ENCODE assay signal across 36 mouse cellular contexts in the genomic region with DNA sequence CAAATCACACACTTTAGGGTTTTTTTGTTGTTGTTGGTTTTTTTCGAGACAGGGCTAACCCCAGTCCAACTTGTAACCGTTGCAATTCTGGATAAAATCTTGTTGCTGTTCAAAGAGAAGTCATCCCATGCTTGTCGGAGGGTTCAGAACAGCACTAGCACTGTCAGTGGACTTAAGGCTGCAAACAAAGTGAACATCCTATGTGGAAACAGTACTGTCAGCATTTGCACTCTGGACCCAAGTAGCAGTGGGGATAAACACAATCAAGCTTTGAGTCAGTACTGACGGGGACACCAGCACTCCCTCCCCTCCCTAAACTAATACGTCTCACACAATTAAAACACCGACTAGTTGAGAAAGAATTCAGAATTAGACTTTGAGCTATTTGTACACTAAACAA. TPM values are rescaled to one million over a fixed set of nuclear protein-coding genes. Genes with fewer than 3 reads are reported as not detected.
A peak's percentile ranks its signal among the peaks of the same experiment; 100 is the strongest.
DNase-seq lines count a peak whose midpoint lies in the region; ATAC-seq and TF ChIP-seq lines count a peak whose summit lies in the region.
"Had no signal": no experiment of that assay in that cellular context is flagged by ENCODE, and none has a peak within 500 bp of the region (broad histone marks: within the 10 kb centered on the region; RNA-seq: fewer than 3 reads in every experiment).

No protein-coding gene starts in this region.

- H3K27me3 ChIP-seq in kidney, adult 2 months (replicated peaks; ENCODE audit: control insufficient read depth, insufficient read depth, low read length), result no peaks in the 10 kb centered on the region
- no peaks in the 10 kb centered on the region for H3K27me3 ChIP-seq in kidney, embryonic 14.5 days (ENCODE audit: control insufficient read depth, insufficient read depth, low read length)
- no peaks in the 10 kb centered on the region for H3K27me3 ChIP-seq in kidney, embryonic 15.5 days
- H3K27me3 ChIP-seq in liver, embryonic 16.5 days (ENCODE audit: control insufficient read depth, insufficient read depth, low read depth, low read length), result no peaks in the 10 kb centered on the region
- H3K27me3 ChIP-seq in MEL (ENCODE audit: control insufficient read depth in 1 of 2, insufficient read depth in 2 of 2, low read length in 2 of 2), result no peaks in the 10 kb centered on the region
- H3K27me3 ChIP-seq: CH12.LX; embryonic facial prominence, embryonic 13.5 days; forebrain, embryonic 12.5 days; forebrain, embryonic 15.5 days; heart, embryonic 13.5 days; hindbrain, embryonic 12.5 days; hindbrain, embryonic 15.5 days had no signal

- no peak overlapping the region for H3K9ac ChIP-seq in kidney, embryonic 14.5 days (ENCODE audit: low read depth, low read length)
- no peak overlapping the region for H3K9ac ChIP-seq in kidney, embryonic 15.5 days
- H3K9ac ChIP-seq in liver, embryonic 16.5 days (ENCODE audit: low read depth, low read length), result no peak overlapping the region
- no peak overlapping the region for H3K9ac ChIP-seq in MEL (ENCODE audit: control insufficient read depth, low read depth, low read length, poor library complexity, severe bottlenecking)
- H3K9ac ChIP-seq: embryonic facial prominence, embryonic 13.5 days; forebrain, embryonic 12.5 days; forebrain, embryonic 15.5 days; heart, embryonic 13.5 days; hindbrain, embryonic 12.5 days; hindbrain, embryonic 15.5 days had no signal

- peaks cover 5% of the 10 kb centered on the region for H3K4me1 ChIP-seq in kidney, adult 2 months (ENCODE audit: control insufficient read depth, insufficient read depth, low read length)
- no peaks in the 10 kb centered on the region for H3K4me1 ChIP-seq in kidney, embryonic 14.5 days (ENCODE audit: control insufficient read depth, insufficient read depth, low read length)
- H3K4me1 ChIP-seq in kidney, embryonic 15.5 days, result no peaks in the 10 kb centered on the region
- H3K4me1 ChIP-seq in liver, embryonic 16.5 days (ENCODE audit: control insufficient read depth, low read depth, low read length), result peaks cover 4% of the 10 kb centered on the region; the same call in 1 of the 2 replicates
- H3K4me1 ChIP-seq in MEL (ENCODE audit: control insufficient read depth in 1 of 2, insufficient read depth in 2 of 2, low read length in 2 of 2), result no peaks in the 10 kb centered on the region
- H3K4me1 ChIP-seq: embryonic facial prominence, embryonic 10.5 days; embryonic facial prominence, embryonic 13.5 days; forebrain, embryonic 12.5 days; forebrain, embryonic 15.5 days; heart, embryonic 10.5 days; heart, embryonic 13.5 days; hindbrain, embryonic 12.5 days; hindbrain, embryonic 15.5 days had no signal

- TF ChIP-seq CTCF in kidney, adult 2 months (conservative IDR thresholded peaks at IDR 0.05; ENCODE audit: insufficient read depth, insufficient read length, low read depth, low read length), result no peak
- TF ChIP-seq CTCF in MEL (IDR thresholded peaks at IDR 0.05 in 2 of 3, conservative IDR thresholded peaks at IDR 0.05 in 1 of 3; ENCODE audit: control insufficient read depth in 1 of 3, insufficient read depth in 1 of 3, low read depth in 2 of 3, low read length in 3 of 3, poor library complexity in 1 of 3, severe bottlenecking in 1 of 3), result no peak

- WGBS in kidney, adult 2 months, result 62% methylated on average over 6 of the region's 6 CpGs
- 89% methylated on average over 6 of the region's 6 CpGs for WGBS in kidney, embryonic 14.5 days
- WGBS in kidney, embryonic 15.5 days, result 86% methylated on average over 6 of the region's 6 CpGs
- WGBS in liver, embryonic 16.5 days (ENCODE audit: insufficient replicate concordance), result 79% methylated on average over 6 of the region's 6 CpGs

- no peak for TF ChIP-seq POLR2A in kidney, adult 2 months (IDR thresholded peaks at IDR 0.05; ENCODE audit: low read depth, low read length)
- no peak for TF ChIP-seq POLR2A in MEL (IDR thresholded peaks at IDR 0.05; ENCODE audit: control insufficient read depth in 1 of 2, insufficient read depth in 1 of 2, low read depth in 1 of 2, low read length in 2 of 2, poor library complexity in 1 of 2)

- TF ChIP-seq RAD21 in MEL (IDR thresholded peaks at IDR 0.05; ENCODE audit: low read depth, low read length), result no peak

- H3K4me2 ChIP-seq in kidney, embryonic 14.5 days (replicated peaks; ENCODE audit: low read depth, low read length), result no peak overlapping the region
- H3K4me2 ChIP-seq in kidney, embryonic 15.5 days, result no peak overlapping the region
- no peak overlapping the region for H3K4me2 ChIP-seq in liver, embryonic 16.5 days (ENCODE audit: low read depth, low read length)
- H3K4me2 ChIP-seq: embryonic facial prominence, embryonic 13.5 days; forebrain, embryonic 12.5 days; forebrain, embryonic 15.5 days; heart, embryonic 13.5 days; hindbrain, embryonic 12.5 days; hindbrain, embryonic 15.5 days had no signal

- peak overlapping the region; percentile 73 for H3K27ac ChIP-seq in kidney, adult 2 months (ENCODE audit: insufficient read depth, low read depth, low read length)
- H3K27ac ChIP-seq in kidney, embryonic 14.5 days (ENCODE audit: low read depth, low read length), result no peak overlapping the region
- no peak overlapping the region for H3K27ac ChIP-seq in kidney, embryonic 15.5 days
- no peak overlapping the region for H3K27ac ChIP-seq in liver, embryonic 16.5 days (ENCODE audit: low read length)
- no peak overlapping the region for H3K27ac ChIP-seq in MEL (ENCODE audit: control insufficient read depth, low read depth, low read length)
- H3K27ac ChIP-seq: embryonic facial prominence, embryonic 10.5 days; embryonic facial prominence, embryonic 13.5 days; forebrain, embryonic 12.5 days; forebrain, embryonic 15.5 days; heart, adult 2 months; heart, embryonic 10.5 days; heart, embryonic 13.5 days; hindbrain, embryonic 12.5 days; hindbrain, embryonic 15.5 days had no signal

- TF ChIP-seq EP300 in MEL (IDR thresholded peaks at IDR 0.05; ENCODE audit: low read depth in 1 of 2, low read length in 2 of 2), result no peak

- DNase-seq in kidney, adult 2 months, result peak; percentile 54
- DNase-seq in kidney, postnatal 25 days, result peak; percentile 7 to 60
- no peak for DNase-seq in liver
- DNase-seq in MEL (ENCODE audit: low read depth, low spot score), result no peak
- DNase-seq in layer of hippocampus, postnatal 10 days (ENCODE audit: low spot score in 2 of 2), result no peak
- DNase-seq: adrenal gland, adult 2 months; adrenal gland, postnatal 14 days; B cell, adult 2 months; cerebellum, adult 11-12 months; cerebellum, adult 8-10 months; cerebellum, postnatal 10 days; cerebellum, postnatal 36 days; embryo, embryonic 11 days; gastrocnemius, postnatal 25 days; heart, adult 2 months had no signal

- peaks cover 5% of the 10 kb centered on the region; the same call in 1 of the 2 replicates for H3K79me2 ChIP-seq in MEL (ENCODE audit: control insufficient read depth, insufficient read depth, low read length, poor library complexity)

- H3K4me3 ChIP-seq in kidney, adult 2 months (ENCODE audit: insufficient read depth, low read depth, low read length), result no peak overlapping the region
- no peak overlapping the region for H3K4me3 ChIP-seq in kidney, embryonic 14.5 days (ENCODE audit: low read length)
- no peak overlapping the region for H3K4me3 ChIP-seq in kidney, embryonic 15.5 days (replicated peaks)
- H3K4me3 ChIP-seq in liver, embryonic 16.5 days (ENCODE audit: low read depth, low read length), result no peak overlapping the region
- no peak overlapping the region for H3K4me3 ChIP-seq in MEL (ENCODE audit: control insufficient read depth in 1 of 2, insufficient read depth in 1 of 2, low read depth in 2 of 2, low read length in 2 of 2)
- H3K4me3 ChIP-seq: embryonic facial prominence, embryonic 10.5 days; embryonic facial prominence, embryonic 13.5 days; erythroblast, embryonic 14.5 days; forebrain, embryonic 12.5 days; forebrain, embryonic 15.5 days; heart, adult 2 months; heart, embryonic 10.5 days; heart, embryonic 13.5 days; hindbrain, embryonic 12.5 days; hindbrain, embryonic 15.5 days had no signal

- no peak for ATAC-seq in kidney, embryonic 14.5 days (ENCODE audit: low FRiP score, low TSS enrichment)
- no peak for ATAC-seq in kidney, embryonic 15.5 days (replicated peaks; ENCODE audit: low FRiP score)
- ATAC-seq in liver, embryonic 16.5 days (ENCODE audit: low read depth), result peak; percentile 47; the same call in 1 of the 2 replicates
- ATAC-seq: forebrain, embryonic 15.5 days had no signal

- peaks cover 7% of the 10 kb centered on the region; the same call in 1 of the 2 replicates for H3K36me3 ChIP-seq in kidney, adult 2 months (ENCODE audit: control insufficient read depth, insufficient read depth, low read length)
- peaks cover 65% of the 10 kb centered on the region for H3K36me3 ChIP-seq in kidney, embryonic 14.5 days (ENCODE audit: control insufficient read depth, insufficient read depth, low read length)
- H3K36me3 ChIP-seq in kidney, embryonic 15.5 days, result peaks cover 69% of the 10 kb centered on the region
- peaks cover 63% of the 10 kb centered on the region for H3K36me3 ChIP-seq in liver, embryonic 16.5 days (ENCODE audit: control insufficient read depth, insufficient read depth)
- H3K36me3 ChIP-seq in MEL (ENCODE audit: control insufficient read depth in 1 of 2, insufficient read depth in 2 of 2, low read length in 2 of 2), result peaks cover 4 to 46% of the 10 kb centered on the region in 2 experiments; a peak in 3 of 4 replicates

- H3K9me3 ChIP-seq in kidney, embryonic 14.5 days (ENCODE audit: control insufficient read depth, low read length), result no peaks in the 10 kb centered on the region
- H3K9me3 ChIP-seq in kidney, embryonic 15.5 days (replicated peaks), result no peaks in the 10 kb centered on the region
- no peaks in the 10 kb centered on the region for H3K9me3 ChIP-seq in liver, embryonic 16.5 days (replicated peaks; ENCODE audit: control insufficient read depth, low read length)
- H3K9me3 ChIP-seq in MEL (replicated peaks; ENCODE audit: insufficient read depth, low read length), result no peaks in the 10 kb centered on the region
- H3K9me3 ChIP-seq: embryonic facial prominence, embryonic 10.5 days; embryonic facial prominence, embryonic 13.5 days; forebrain, embryonic 12.5 days; forebrain, embryonic 15.5 days; G1E; heart, embryonic 10.5 days; heart, embryonic 13.5 days; hindbrain, embryonic 12.5 days; hindbrain, embryonic 15.5 days had no signal

RNA-seq across cellular contexts. Expression of gene Timm23, which starts 20.8 kb away (rescaled TPM):
- 189 and 213 TPM in 2 replicates for polyA plus RNA-seq in kidney, adult 2 months (2012; rRNA removed)
- polyA plus RNA-seq in kidney, embryonic 14.5 days (2014; fragmentation: Nextera tagmentation; extraction: Ambion mirVana), result 324 and 335 TPM in 2 replicates
- polyA plus RNA-seq in kidney, embryonic 15.5 days (2015; fragmentation: Nextera tagmentation; extraction: Ambion mirVana), result 300 and 306 TPM in 2 replicates
- polyA plus RNA-seq in liver, embryonic 16.5 days (2015; fragmentation: Nextera tagmentation; extraction: Ambion mirVana), result 147 and 154 TPM in 2 replicates
- 417 and 425 TPM in 2 replicates for total RNA-seq in MEL (2012; rRNA removed)
- polyA plus RNA-seq in MEL (2012; ENCODE audit: insufficient read depth in 1 of 2, insufficient read length in 2 of 2, low read depth in 1 of 2, low replicate concordance in 2 of 2, missing spikeins in 1 of 2), result 100 to 1,000 TPM in 1 of 2 experiments, not detected in 1; 431 TPM
- 100 to 1,000 TPM in 1 of 2 experiments, 10 to 100 TPM in 1; 90.9 to 109 TPM for total RNA-seq in layer of hippocampus, postnatal 10 days (2021)

RNA-seq across cellular contexts. Expression of gene Parg, which starts 20.9 kb away (rescaled TPM):
- 4.3 and 6.9 TPM in 2 replicates for polyA plus RNA-seq in kidney, adult 2 months (2012; rRNA removed)
- 30.6 and 57.5 TPM in 2 replicates for polyA plus RNA-seq in kidney, embryonic 14.5 days (2014; fragmentation: Nextera tagmentation; extraction: Ambion mirVana)
- polyA plus RNA-seq in kidney, embryonic 15.5 days (2015; fragmentation: Nextera tagmentation; extraction: Ambion mirVana), result 46.2 and 48.1 TPM in 2 replicates
- 11.6 and 11.8 TPM in 2 replicates for polyA plus RNA-seq in liver, embryonic 16.5 days (2015; fragmentation: Nextera tagmentation; extraction: Ambion mirVana)
- 43.0 and 43.8 TPM in 2 replicates for total RNA-seq in MEL (2012; rRNA removed)
- 10 to 100 TPM in 1 of 2 experiments, not detected in 1; 32.6 TPM for polyA plus RNA-seq in MEL (2012; ENCODE audit: insufficient read depth in 1 of 2, insufficient read length in 2 of 2, low read depth in 1 of 2, low replicate concordance in 2 of 2, missing spikeins in 1 of 2)
- total RNA-seq in layer of hippocampus, postnatal 10 days (2021), result 10 to 100 TPM; 50.6 to 55.7 TPM

RNA-seq across cellular contexts. Expression of gene Ncoa4, which starts 21.2 kb away (rescaled TPM):
- polyA plus RNA-seq in kidney, adult 2 months (2012; rRNA removed), result 56.0 and 57.2 TPM in 2 replicates
- 74.8 and 106 TPM in 2 replicates for polyA plus RNA-seq in kidney, embryonic 14.5 days (2014; fragmentation: Nextera tagmentation; extraction: Ambion mirVana)
- polyA plus RNA-seq in kidney, embryonic 15.5 days (2015; fragmentation: Nextera tagmentation; extraction: Ambion mirVana), result 107 and 110 TPM in 2 replicates
- polyA plus RNA-seq in liver, embryonic 16.5 days (2015; fragmentation: Nextera tagmentation; extraction: Ambion mirVana), result 355 and 363 TPM in 2 replicates
- 64.6 and 67.3 TPM in 2 replicates for total RNA-seq in MEL (2012; rRNA removed)
- polyA plus RNA-seq in MEL (2012; ENCODE audit: insufficient read depth in 1 of 2, insufficient read length in 2 of 2, low read depth in 1 of 2, low replicate concordance in 2 of 2, missing spikeins in 1 of 2), result 10 to 100 TPM; 54.5 to 57.9 TPM
- total RNA-seq in layer of hippocampus, postnatal 10 days (2021), result 100 to 1,000 TPM; 129 to 134 TPM

RNA-seq across cellular contexts. Expression of gene Msmb, which starts 39.0 kb away (rescaled TPM):
- not detected in 2 replicates for polyA plus RNA-seq in kidney, adult 2 months (2012; rRNA removed)
- not detected in 2 replicates for polyA plus RNA-seq in kidney, embryonic 14.5 days (2014; fragmentation: Nextera tagmentation; extraction: Ambion mirVana)
- not detected in 2 replicates for polyA plus RNA-seq in kidney, embryonic 15.5 days (2015; fragmentation: Nextera tagmentation; extraction: Ambion mirVana)
- polyA plus RNA-seq in liver, embryonic 16.5 days (2015; fragmentation: Nextera tagmentation; extraction: Ambion mirVana), result 0.49 TPM in 1 of 2 replicates, not detected in the other
- total RNA-seq in MEL (2012; rRNA removed), result not detected in 2 replicates
- polyA plus RNA-seq in MEL (2012; ENCODE audit: insufficient read depth in 1 of 2, insufficient read length in 2 of 2, low read depth in 1 of 2, low replicate concordance in 2 of 2, missing spikeins in 1 of 2), result not detected
- not detected for total RNA-seq in layer of hippocampus, postnatal 10 days (2021)
- total RNA-seq: adrenal gland, adult 2 months; adrenal gland, postnatal 14 days; adrenal gland, postnatal 4 days; CH12.LX; gastrocnemius, adult 8-10 months; gastrocnemius, postnatal 25 days; heart, adult 2 months; heart, postnatal 25 days; hematopoietic stem cell, adult 5-6 weeks had no signal
- polyA plus RNA-seq: adrenal gland, adult 2 months; cortical plate, adult 2 months; embryonic facial prominence, embryonic 10.5 days; embryonic facial prominence, embryonic 13.5 days; erythroblast, embryonic 14.5 days; forebrain, embryonic 12.5 days; forebrain, embryonic 15.5 days; G1E; gonadal fat pad, adult 2 months; heart, adult 2 months; heart, embryonic 10.5 days; heart, embryonic 13.5 days; heart, embryonic 16.5 days; hindbrain, embryonic 12.5 days; hindbrain, embryonic 15.5 days had no signal

Comparison
In these comparisons a context has a peak if more than half of its experiments do, and no peak if none do; other contexts are left out.
1. DNase-seq: peak in kidney, adult 2 months (single experiment) and kidney, postnatal 25 days (2 of 2); none in liver (single experiment), MEL (single experiment) and layer of hippocampus, postnatal 10 days (0 of 2).